Mouse (Mus musculus): ENCODE results near the gene Lrfn4. TPM values are rescaled to one million over a fixed set of nuclear protein-coding genes. Genes with fewer than 3 reads are reported as not detected.
"Not testable (repeated sequence)": the region's sequence is repeated elsewhere in the genome, so short reads cannot be mapped to it uniquely, and the experiment has no call there.

The Lrfn4 gene
- polyA plus RNA-seq, 1 experiment from 2014 or later, result 14.1 TPM

DNA sequence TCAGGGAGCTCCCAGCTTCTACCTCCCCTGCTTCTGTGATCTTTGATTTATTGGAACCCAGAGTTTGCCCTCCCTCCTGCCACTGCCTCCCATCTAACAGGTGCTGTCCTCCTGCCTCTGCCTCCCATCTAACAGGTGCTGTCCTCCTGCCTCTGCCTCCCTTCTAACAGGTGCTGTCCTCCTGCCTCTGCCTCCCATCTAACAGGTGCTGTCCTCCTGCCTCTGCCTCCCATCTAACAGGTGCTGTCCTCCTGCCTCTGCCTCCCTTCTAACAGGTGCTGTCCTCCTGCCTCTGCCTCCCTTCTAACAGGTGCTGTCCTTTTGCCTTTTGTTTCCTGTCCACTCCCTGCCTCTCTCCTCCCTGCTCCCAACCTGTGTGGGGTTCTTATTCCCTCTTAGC is 28.7 kb downstream of the Lrfn4 start:
- not testable (repeated sequence) for H3K4me2 ChIP-seq (ENCODE audit: low read length); H3K4me3 ChIP-seq (replicated peaks; ENCODE audit: low read depth, low read length); H3K36me3 ChIP-seq (ENCODE audit: control insufficient read depth, insufficient read depth, low read length); H3K9me3 ChIP-seq (ENCODE audit: control insufficient read depth, low read length); H3K9ac ChIP-seq (replicated peaks; ENCODE audit: low read length); DNase-seq; H3K4me1 ChIP-seq (ENCODE audit: control insufficient read depth, insufficient read depth, low read length); ATAC-seq (ENCODE audit: low FRiP score, low TSS enrichment); H3K27me3 ChIP-seq (ENCODE audit: control insufficient read depth, insufficient read depth, low read length); H3K27ac ChIP-seq (replicated peaks; ENCODE audit: low read depth, low read length)

- Histone ChIP-seq H3K4me3 (replicated peaks; ENCODE audit: low read depth, low read length) (no peak overlapping the region), H3K27ac (replicated peaks; ENCODE audit: low read depth, low read length) (no peak overlapping the region), H3K9ac (replicated peaks; ENCODE audit: low read length) (no peak overlapping the region), H3K4me1 (ENCODE audit: control insufficient read depth, insufficient read depth, low read length) (no peaks in the 10 kb centered on the region), H3K9me3 (ENCODE audit: control insufficient read depth, low read length) (no peaks in the 10 kb centered on the region), H3K27me3 (ENCODE audit: control insufficient read depth, insufficient read depth, low read length) (no peaks in the 10 kb centered on the region), H3K36me3 (ENCODE audit: control insufficient read depth, insufficient read depth, low read length) (no peaks in the 10 kb centered on the region), H3K4me2 (ENCODE audit: low read length) (no peak overlapping the region)
- WGBS, result 75% methylated on average over 2 of the region's 2 CpGs
- ATAC-seq (ENCODE audit: low FRiP score, low TSS enrichment), result no peak
- no peak for DNase-seq
Observed at GRCm38 (mm10) chr19:4583856-4584255, 31.6 kb downstream of the Lrfn4 start.

DNA sequence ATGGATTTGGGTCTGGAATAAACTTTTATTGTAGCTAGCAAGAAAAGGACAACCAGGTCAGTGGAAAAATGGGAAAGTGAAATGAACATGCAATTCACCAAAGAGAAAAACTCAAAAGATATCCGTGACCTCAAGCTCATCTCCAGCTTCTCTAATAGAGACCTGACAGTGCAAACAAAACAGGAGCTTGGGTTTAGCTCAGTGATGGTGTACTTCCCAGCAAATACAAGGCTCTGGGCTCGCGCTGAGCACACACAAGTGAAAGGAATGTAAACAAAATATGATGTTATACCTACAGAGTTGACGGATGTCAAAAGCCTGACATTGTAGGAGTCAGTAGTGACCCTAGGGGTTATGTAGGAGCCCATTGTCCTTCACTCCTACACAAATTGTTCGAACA is 36.2 kb downstream of the Lrfn4 start:
- WGBS, result 84% methylated on average over 5 of the region's 5 CpGs
- ATAC-seq (ENCODE audit: low FRiP score, low TSS enrichment) (no peak), DNase-seq (no peak)
- no peak overlapping the region for H3K27ac ChIP-seq (replicated peaks; ENCODE audit: low read depth, low read length)
- H3K9ac ChIP-seq (replicated peaks; ENCODE audit: low read length), result no peak overlapping the region
- H3K4me3 ChIP-seq (replicated peaks; ENCODE audit: low read depth, low read length), result no peak overlapping the region
- no peaks in the 10 kb centered on the region for H3K9me3 ChIP-seq (ENCODE audit: control insufficient read depth, low read length)
- H3K4me2 ChIP-seq (ENCODE audit: low read length), result no peak overlapping the region
- no peaks in the 10 kb centered on the region for H3K4me1 ChIP-seq (ENCODE audit: control insufficient read depth, insufficient read depth, low read length)
- H3K36me3 ChIP-seq (ENCODE audit: control insufficient read depth, insufficient read depth, low read length), result no peaks in the 10 kb centered on the region
- H3K27me3 ChIP-seq (ENCODE audit: control insufficient read depth, insufficient read depth, low read length), result no peaks in the 10 kb centered on the region

GRCm38 (mm10) chr19:4578799-4579198 is 36.7 kb downstream of the Lrfn4 start:
- ATAC-seq (ENCODE audit: low FRiP score, low TSS enrichment), result no peak
- Histone ChIP-seq H3K4me1 (ENCODE audit: control insufficient read depth, insufficient read depth, low read length) (no peaks in the 10 kb centered on the region), H3K27ac (replicated peaks; ENCODE audit: low read depth, low read length) (no peak overlapping the region), H3K27me3 (ENCODE audit: control insufficient read depth, insufficient read depth, low read length) (no peaks in the 10 kb centered on the region), H3K4me2 (ENCODE audit: low read length) (no peak overlapping the region), H3K4me3 (replicated peaks; ENCODE audit: low read depth, low read length) (no peak overlapping the region), H3K9me3 (ENCODE audit: control insufficient read depth, low read length) (no peaks in the 10 kb centered on the region), H3K36me3 (ENCODE audit: control insufficient read depth, insufficient read depth, low read length) (no peaks in the 10 kb centered on the region), H3K9ac (replicated peaks; ENCODE audit: low read length) (no peak overlapping the region)
- 80% methylated on average over 2 of the region's 2 CpGs for WGBS
- no peak for DNase-seq

DNA sequence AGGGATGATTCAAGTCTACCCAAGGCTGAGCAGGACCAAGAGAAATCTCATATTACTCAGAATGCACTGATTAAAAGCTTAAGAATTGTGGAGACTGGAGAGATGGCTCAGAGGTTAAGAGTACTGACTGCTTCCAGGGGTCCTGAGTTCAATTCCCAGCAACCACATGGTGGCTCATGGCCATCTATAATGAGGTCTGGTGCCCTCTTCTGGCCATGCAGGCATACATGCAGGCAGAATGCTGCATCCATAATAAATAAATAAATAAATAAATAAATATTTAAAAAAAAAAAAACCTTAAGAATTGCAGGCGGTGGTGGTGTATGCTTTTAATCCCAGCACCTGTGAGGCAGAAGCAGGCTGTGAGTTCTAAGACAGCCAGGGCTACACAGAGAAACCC is 42.2 kb downstream of the Lrfn4 start:
- DNase-seq, result no peak
- Histone ChIP-seq H3K27ac (replicated peaks; ENCODE audit: low read depth, low read length) (no peak overlapping the region), H3K4me1 (ENCODE audit: control insufficient read depth, insufficient read depth, low read length) (no peaks in the 10 kb centered on the region), H3K9me3 (ENCODE audit: control insufficient read depth, low read length) (no peaks in the 10 kb centered on the region), H3K36me3 (ENCODE audit: control insufficient read depth, insufficient read depth, low read length) (no peaks in the 10 kb centered on the region), H3K4me2 (ENCODE audit: low read length) (no peak overlapping the region), H3K27me3 (ENCODE audit: control insufficient read depth, insufficient read depth, low read length) (no peaks in the 10 kb centered on the region), H3K9ac (replicated peaks; ENCODE audit: low read length) (no peak overlapping the region), H3K4me3 (replicated peaks; ENCODE audit: low read depth, low read length) (no peak overlapping the region)
- no peak for ATAC-seq (ENCODE audit: low FRiP score, low TSS enrichment)
- 88% methylated on average over 1 of the region's 1 CpGs for WGBS

DNA sequence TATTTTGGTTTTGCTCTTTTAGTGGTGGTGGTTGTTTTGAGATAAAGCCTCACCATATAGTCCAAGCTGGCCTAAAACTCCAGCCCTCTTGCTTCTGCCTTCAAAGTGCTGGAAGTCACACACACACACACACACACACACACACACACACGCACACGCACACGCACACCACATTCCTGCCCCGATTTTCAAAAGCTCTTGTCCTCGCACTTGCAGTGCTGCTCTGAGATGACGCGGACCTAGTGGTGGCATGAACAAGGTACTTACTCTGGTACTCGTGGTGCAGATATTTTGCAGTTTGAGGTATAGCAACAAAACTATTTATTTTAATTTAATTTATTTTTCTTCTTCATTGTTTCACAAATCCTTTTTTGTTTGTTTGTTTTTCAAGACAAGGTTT is 43.0 kb downstream of the Lrfn4 start:
- no peak overlapping the region for H3K4me2 ChIP-seq (ENCODE audit: low read length)
- no peaks in the 10 kb centered on the region for H3K27me3 ChIP-seq (ENCODE audit: control insufficient read depth, insufficient read depth, low read length)
- ATAC-seq (ENCODE audit: low FRiP score, low TSS enrichment), result no peak
- no peak overlapping the region for H3K27ac ChIP-seq (replicated peaks; ENCODE audit: low read depth, low read length)
- H3K9me3 ChIP-seq (ENCODE audit: control insufficient read depth, low read length), result no peaks in the 10 kb centered on the region
- DNase-seq, result no peak
- H3K4me1 ChIP-seq (ENCODE audit: control insufficient read depth, insufficient read depth, low read length), result no peaks in the 10 kb centered on the region
- no peak overlapping the region for H3K4me3 ChIP-seq (replicated peaks; ENCODE audit: low read depth, low read length)
- H3K36me3 ChIP-seq (ENCODE audit: control insufficient read depth, insufficient read depth, low read length), result no peaks in the 10 kb centered on the region
- H3K9ac ChIP-seq (replicated peaks; ENCODE audit: low read length), result no peak overlapping the region
- WGBS, result 83% methylated on average over 8 of the region's 8 CpGs

GRCm38 (mm10) chr19:4572061-4572460 is 43.4 kb downstream of the Lrfn4 start:
- no peaks in the 10 kb centered on the region for H3K4me1 ChIP-seq (ENCODE audit: control insufficient read depth, insufficient read depth, low read length)
- no peaks in the 10 kb centered on the region for H3K9me3 ChIP-seq (ENCODE audit: control insufficient read depth, low read length)
- no peak overlapping the region for H3K4me3 ChIP-seq (replicated peaks; ENCODE audit: low read depth, low read length)
- H3K27me3 ChIP-seq (ENCODE audit: control insufficient read depth, insufficient read depth, low read length), result no peaks in the 10 kb centered on the region
- peak; percentile 19 for DNase-seq
- H3K9ac ChIP-seq (replicated peaks; ENCODE audit: low read length), result no peak overlapping the region
- H3K27ac ChIP-seq (replicated peaks; ENCODE audit: low read depth, low read length), result no peak overlapping the region
- H3K4me2 ChIP-seq (ENCODE audit: low read length), result no peak overlapping the region
- ATAC-seq (ENCODE audit: low FRiP score, low TSS enrichment), result no peak
- H3K36me3 ChIP-seq (ENCODE audit: control insufficient read depth, insufficient read depth, low read length), result no peaks in the 10 kb centered on the region
- WGBS, result 47% methylated on average over 4 of the region's 4 CpGs

GRCm38 (mm10) chr19:4571658-4572057 is 43.8 kb downstream of the Lrfn4 start:
- no peaks in the 10 kb centered on the region for H3K4me1 ChIP-seq (ENCODE audit: control insufficient read depth, insufficient read depth, low read length)
- no peak for ATAC-seq (ENCODE audit: low FRiP score, low TSS enrichment)
- H3K27me3 ChIP-seq (ENCODE audit: control insufficient read depth, insufficient read depth, low read length), result no peaks in the 10 kb centered on the region
- no peak overlapping the region for H3K27ac ChIP-seq (replicated peaks; ENCODE audit: low read depth, low read length)
- 80% methylated on average over 1 of the region's 1 CpGs for WGBS
- no peak overlapping the region for H3K9ac ChIP-seq (replicated peaks; ENCODE audit: low read length)
- no peak overlapping the region for H3K4me3 ChIP-seq (replicated peaks; ENCODE audit: low read depth, low read length)
- H3K9me3 ChIP-seq (ENCODE audit: control insufficient read depth, low read length), result no peaks in the 10 kb centered on the region
- H3K4me2 ChIP-seq (ENCODE audit: low read length), result no peak overlapping the region
- peak; percentile 14 for DNase-seq
- H3K36me3 ChIP-seq (ENCODE audit: control insufficient read depth, insufficient read depth, low read length), result no peaks in the 10 kb centered on the region

- DNase-seq, result no peak
- 84% methylated on average over 6 of the region's 6 CpGs for WGBS
- Histone ChIP-seq H3K36me3 (ENCODE audit: control insufficient read depth, insufficient read depth, low read length) (no peaks in the 10 kb centered on the region), H3K4me1 (ENCODE audit: control insufficient read depth, insufficient read depth, low read length) (no peaks in the 10 kb centered on the region), H3K4me3 (replicated peaks; ENCODE audit: low read depth, low read length) (no peak overlapping the region), H3K9ac (replicated peaks; ENCODE audit: low read length) (no peak overlapping the region), H3K27me3 (ENCODE audit: control insufficient read depth, insufficient read depth, low read length) (no peaks in the 10 kb centered on the region), H3K9me3 (ENCODE audit: control insufficient read depth, low read length) (no peaks in the 10 kb centered on the region), H3K27ac (replicated peaks; ENCODE audit: low read depth, low read length) (no peak overlapping the region), H3K4me2 (ENCODE audit: low read length) (no peak overlapping the region)
- ATAC-seq (ENCODE audit: low FRiP score, low TSS enrichment), result no peak
Observed at GRCm38 (mm10) chr19:4570815-4571214, 44.7 kb downstream of the Lrfn4 start.
